Mouse (Mus musculus): ENCODE measurements around the gene Fau. TPM values are rescaled to one million over a fixed set of nuclear protein-coding genes. Genes with fewer than 3 reads are reported as not detected.

Fau gene
- total RNA-seq, 2 experiments from 2014 or later, result 738 to 768 TPM

DNA sequence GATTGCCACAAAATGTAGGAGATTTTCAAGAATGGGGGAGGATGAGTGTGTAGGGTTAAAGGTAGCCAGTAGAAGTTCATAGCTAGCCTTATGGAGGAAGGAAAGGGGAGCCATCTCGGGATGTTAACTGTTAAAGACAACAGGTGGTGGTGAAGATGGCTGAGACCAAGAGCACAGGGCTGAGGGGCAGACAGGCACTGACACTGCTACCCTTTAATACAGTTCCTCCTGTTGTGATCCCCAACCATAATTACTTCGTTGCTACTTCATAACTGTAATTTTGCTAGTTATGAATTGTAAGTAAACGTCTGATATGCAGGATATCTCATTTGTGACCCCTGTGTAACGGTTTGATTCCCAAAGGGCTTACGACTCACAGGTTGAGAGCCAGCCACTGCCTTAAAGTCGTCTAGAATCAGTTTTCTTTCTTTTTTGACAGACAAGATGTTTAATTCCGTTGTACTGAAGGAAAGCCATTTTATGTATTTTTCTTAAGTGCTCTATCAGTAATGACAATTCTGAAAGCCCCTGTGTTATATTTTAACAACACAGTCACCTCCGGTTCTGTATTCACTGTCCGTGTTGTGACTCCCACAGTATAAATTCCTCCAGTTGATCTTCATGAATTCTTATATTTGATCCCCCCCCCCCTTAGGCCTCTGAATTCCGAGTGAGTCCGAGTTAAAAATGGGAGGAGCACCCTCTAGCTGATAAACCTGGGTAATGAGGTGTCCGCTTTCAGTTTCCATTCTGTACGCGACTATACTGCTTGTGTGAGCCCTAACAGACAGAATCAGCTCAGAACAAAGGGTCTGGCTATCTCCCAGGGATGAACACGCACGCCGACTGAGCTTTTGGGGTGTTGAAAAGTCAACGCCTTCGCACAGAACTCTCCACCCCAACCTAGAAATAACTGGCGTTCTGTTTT lies 12.0 kb upstream of the Fau start:
- DNase-seq, result no peak
- intact Hi-C loops (cut with DNase I), result loop anchor here (5.0 kb wide), 1 partner anchor 82 kb away; the partner anchor contains the start of gene Snx15

DNA sequence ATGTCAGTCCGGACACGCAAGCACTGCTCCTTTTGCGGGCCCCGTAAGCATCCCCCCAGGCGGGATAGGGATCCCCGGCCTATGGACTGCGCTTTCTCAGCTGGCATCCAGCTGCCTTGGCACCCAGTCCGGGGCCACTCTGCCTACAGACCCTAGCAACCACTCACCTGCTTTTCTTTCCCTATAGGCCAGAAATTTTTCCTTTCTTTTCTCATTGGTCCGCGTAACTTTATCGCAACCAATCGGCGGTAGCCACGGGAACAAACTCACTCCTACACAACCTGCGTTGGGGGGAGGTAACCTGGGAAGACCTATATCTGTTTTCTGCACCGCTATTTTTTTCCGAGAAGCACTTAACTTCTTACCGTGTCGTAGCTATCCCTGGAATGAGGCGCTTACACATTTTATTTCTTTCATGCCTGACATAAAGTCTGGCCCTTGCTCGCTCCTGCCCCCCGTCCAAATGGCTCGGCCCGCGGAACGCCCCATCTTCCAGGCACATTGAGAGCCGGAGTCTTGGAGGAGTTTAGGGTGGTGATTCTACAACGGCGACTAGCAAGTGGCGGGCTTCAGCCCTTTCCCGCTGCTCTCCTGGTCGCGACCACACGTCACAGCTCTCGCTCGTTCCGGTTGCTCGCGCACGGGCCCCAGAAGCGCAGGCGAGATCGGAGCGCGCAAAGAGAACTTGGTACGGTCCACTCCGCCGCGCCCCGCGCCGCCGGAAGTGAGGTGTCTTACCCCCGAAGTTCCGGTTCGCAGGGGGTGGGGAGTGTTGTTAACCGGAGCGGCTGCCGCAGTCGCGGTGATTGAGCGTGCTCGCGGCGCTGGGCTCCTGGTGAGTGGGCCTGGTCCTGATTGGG lies 11.1 kb upstream of the Fau start, which contains the start of gene Syvn1:
Syvn1 (plus strand) TSS at position 283 of the 860 bp plus-strand sequence.
- intact Hi-C loops (cut with DNase I), result loop anchor here (5.0 kb wide), 1 partner anchor 81 kb away; the partner anchor contains the start of gene Snx15
- peak; percentile 94 to 95 for DNase-seq

DNA sequence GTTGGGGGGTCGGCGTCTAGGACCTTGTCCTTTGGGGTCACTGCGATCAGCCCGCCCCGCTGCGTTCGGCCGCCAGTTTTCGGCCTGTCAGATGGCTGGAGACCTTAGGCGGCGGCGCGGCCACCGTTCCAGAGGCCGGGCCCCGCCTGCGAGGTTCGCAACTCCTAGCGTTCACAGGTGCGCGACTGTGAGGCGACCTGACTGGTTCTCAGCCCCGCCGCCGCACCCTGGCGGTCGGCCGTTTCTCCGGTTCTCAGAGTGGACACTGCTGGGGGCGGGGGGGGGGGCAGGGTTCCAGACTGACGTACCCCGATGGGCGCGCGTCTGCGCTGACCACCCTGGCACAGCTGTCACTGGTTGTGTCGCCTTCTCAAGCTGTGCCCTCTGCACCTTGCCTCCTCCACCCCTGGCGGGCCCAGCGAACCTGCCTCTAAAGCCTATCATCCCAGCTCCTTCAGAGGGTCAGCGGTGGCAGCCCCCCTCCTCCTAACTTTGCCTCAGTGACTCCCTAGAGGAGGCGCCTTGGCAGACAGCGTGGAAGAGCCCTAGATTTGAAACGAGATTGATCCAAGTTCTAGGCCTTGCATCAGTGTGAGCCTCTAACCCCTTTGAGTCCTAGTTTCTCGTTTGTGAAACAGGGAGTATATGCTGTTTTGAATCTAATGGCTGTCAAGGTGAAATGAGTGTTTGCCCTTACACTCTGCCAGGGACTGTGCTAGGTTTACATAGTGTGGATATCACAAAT lies 10.3 kb upstream of the Fau start:
- intact Hi-C loops (cut with DNase I), result loop anchor here (5.0 kb wide), 1 partner anchor 80 kb away; the partner anchor contains the start of gene Snx15

DNA sequence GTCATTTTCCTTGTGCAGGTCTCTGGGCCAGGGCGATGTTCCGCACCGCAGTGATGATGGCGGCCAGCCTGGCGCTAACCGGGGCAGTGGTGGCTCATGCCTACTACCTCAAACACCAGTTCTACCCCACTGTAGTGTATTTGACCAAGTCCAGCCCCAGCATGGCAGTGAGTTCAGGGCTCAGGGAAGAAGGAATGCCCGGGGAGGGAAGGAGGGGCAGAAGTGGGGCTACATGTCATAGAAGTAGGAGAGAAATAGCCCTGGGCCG lies 9.8 kb upstream of the Fau start:
- intact Hi-C loops (cut with DNase I), result loop anchor here (5.0 kb wide), 1 partner anchor 79 kb away; the partner anchor contains the start of gene Snx15
- no peak for DNase-seq

More for the DNA sequence above, 10.3 kb upstream of the Fau start:
- no peak for DNase-seq

DNA sequence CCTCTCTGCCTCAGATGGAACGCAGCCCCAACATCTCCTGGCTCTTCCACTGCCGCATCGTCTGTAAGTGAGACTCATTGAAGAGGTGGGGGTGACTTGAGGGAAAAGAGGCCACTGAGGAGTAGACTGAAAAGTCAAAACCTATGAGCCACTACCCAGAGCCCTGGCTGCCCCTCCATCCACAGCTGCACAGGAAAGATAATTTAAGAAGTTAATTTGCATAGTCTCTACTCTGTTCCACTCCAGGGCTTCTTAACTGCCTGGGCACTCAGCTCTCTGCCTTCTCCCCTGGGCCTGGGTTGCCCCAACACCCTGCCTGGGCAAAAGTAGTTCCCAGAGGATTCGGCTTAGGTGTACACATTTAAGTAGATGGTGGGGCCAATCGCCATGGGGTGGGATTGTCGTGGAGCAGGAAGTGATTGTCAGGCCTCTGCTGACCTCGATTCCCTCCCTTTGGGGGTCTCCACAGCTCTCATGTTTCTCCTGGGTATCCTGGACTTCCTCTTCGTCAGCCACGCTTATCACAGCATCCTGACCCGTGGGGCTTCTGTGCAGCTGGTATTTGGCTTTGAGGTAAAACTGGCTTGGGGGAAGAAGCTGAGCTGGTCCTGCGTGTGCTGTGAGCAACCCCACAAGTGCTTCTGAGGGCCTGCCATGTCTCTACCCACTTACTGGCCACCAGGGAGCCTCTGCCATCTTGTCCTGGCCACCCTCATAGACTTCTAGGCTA lies 8.8 kb upstream of the Fau start:
- intact Hi-C loops (cut with DNase I), result loop anchor here (5.0 kb wide), 1 partner anchor 78 kb away; the partner anchor contains the start of gene Snx15
- no peak for DNase-seq

DNA sequence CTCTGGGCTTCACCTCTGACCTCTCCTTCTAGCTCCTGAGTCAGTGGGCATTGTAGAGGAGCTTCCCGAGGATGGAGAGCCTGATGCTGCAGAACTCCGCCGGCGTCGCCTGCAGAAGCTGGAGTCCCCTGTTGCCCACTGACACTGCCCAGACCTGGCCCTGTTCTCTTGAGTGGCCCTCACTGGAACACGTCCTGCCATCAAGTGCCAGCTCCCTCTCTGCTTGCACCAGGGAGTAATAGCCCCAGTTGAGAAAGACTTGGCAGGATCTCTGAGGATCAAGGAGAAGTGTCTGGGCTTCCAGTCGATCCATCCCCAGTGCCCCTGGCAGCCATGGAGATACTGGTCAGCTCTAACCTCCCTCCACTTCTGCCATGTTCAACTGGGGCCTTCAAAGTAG lies 5.1 kb upstream of the Fau start:
- intact Hi-C loops (cut with DNase I), result no loop called here
- DNase-seq, result no peak

DNA sequence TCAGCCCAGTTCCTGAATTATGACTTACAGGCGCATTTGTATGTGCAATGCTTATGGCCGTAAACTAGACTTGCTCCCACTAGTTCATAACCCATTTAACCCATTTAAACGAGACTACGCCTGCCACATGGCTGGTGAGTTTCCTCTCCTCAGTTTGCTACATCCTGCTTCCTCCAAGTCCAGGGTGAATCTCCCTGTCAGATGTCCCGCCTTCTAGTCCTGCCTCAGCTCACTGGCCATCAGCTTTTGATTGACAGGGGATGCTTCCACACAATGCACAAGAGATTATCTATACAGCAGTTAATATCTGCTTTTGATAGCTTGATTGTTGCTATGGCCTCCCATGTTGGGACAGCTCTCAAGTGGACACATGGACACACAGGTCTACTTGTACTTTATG lies 3.3 kb upstream of the Fau start:
- no peak for DNase-seq
- intact Hi-C loops (cut with DNase I), result no loop called here

DNA sequence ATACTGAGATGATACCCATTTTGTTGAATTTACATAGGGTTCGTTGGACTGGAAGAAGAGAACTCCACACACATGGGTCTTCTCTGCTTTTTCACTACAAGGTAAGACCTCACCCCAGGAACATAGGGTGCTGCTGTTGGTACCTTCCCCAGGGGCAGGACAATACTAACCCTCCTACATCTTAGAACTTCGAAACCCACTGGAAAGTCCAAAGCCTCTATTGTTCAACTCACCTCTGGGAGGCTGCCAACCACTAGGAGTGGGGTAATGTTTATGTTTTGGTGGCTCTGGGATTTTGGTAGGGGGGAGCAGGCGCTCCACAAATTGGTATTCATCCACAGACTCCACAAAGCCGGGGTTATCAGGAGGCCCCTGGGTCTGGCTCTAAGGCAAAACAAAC lies 948 bp upstream of the Fau start:
- DNase-seq, result no peak
- intact Hi-C loops (cut with DNase I), result no loop called here

DNA sequence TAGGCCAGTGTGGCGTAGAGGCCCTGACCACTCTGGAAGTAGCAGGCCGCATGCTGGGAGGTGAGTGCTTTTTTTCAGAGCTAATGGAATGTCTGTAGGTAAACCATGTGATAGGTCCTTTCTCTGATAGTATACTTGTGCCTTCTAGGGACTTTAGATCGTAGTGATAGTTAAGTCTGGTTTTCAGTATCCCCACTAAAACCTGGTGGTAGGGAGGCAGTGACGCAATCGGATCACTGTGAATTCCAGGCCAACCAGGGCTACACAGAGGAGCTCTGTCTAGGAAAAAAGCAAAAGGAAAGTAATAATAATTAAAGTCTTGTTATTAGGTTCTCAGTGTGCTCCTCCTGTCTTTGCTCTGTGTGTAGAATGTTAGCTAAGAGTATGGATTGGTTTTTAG lies 869 bp downstream of the Fau start:
- intact Hi-C loops (cut with DNase I), result no loop called here
- DNase-seq, result no peak

DNA sequence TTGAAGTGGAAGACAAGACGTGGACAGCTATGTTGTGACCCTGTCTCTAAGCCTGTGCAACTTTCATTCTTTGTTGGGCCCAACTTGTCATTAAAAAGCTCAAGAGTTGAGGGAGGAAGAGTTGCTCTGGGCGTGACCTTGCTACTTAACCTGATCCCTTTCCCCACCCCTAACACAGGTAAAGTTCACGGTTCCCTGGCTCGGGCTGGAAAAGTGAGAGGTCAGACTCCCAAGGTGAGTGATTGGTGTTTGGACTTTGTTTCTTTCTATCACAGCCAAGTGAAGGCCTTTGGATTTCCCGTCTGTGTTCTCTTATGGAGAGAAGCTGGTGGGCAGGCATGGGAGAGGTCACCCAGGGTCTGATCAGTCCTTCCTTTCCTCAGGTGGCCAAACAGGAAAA lies 1.3 kb downstream of the Fau start:
- intact Hi-C loops (cut with DNase I), result no loop called here
- DNase-seq, result no peak

DNA sequence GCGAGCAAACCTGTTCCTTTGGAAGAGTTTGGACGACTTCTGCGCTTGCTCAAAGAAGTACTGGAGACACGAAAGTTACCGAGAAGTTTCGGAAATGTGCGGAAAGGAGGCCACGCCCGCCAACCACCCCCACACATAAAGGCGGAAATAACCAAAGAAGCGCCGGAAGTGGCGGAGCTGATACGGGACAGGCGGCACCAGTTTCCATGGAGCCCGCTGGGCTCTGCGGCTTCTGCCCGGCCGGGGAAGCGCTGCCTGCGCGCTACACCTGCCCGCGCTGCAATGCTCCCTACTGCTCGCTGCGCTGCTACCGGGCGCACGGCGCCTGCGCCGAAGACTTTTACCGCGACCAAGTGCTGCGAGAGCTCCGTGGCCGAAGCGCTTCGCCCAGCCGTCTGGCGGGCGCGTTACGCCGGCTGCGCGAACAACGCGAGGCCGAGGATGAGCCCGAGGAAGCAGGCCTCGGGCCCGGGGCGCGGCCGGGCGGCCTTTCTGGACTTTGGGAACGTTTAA lies 3.4 kb downstream of the Fau start, which contains the start of gene Znhit2:
Znhit2 (plus strand) TSS at position 172 of the 513 bp plus-strand sequence.
- intact Hi-C loops (cut with DNase I), result loop anchor here (2.0 kb wide), 1 partner anchor 16 kb away; the partner anchor contains the start of gene Vps51
- DNase-seq, result peak; percentile 96 to 97

DNA sequence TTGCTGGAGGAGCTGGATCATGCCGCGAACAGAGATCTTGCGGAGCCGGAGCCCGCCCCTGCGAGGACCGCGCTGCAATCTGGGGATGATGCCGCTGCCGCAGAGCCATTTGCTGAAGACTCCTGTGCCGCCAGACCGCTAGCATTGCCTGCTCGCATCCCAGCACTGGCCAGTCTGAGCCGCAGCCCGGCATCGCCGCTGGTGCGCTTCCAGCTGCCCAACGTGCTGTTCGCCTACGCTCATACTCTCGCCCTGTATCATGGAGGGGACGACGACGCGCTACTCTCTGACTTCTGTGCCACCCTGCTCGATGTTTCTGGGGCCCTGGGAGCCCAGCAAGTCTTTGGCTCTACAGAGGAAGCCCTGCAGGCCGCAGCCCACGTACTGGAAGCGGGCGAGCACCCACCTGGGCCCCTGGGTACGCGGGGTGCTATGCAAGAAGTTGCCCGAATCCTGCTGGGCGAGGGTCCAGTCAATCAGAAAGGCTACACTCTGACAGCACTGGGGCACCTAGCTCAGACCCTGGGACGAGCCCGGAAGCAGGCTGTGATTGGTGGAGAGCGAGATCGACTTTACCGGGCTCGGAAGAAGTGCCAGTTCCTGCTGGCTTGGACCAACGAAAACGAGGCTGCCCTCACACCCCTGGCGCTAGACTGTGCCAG lies 4.1 kb downstream of the Fau start:
- peak; percentile 46 to 56 for DNase-seq
- intact Hi-C loops (cut with DNase I), result loop anchor here (2.0 kb wide), 1 partner anchor 15 kb away; the partner anchor contains the start of gene Vps51

DNA sequence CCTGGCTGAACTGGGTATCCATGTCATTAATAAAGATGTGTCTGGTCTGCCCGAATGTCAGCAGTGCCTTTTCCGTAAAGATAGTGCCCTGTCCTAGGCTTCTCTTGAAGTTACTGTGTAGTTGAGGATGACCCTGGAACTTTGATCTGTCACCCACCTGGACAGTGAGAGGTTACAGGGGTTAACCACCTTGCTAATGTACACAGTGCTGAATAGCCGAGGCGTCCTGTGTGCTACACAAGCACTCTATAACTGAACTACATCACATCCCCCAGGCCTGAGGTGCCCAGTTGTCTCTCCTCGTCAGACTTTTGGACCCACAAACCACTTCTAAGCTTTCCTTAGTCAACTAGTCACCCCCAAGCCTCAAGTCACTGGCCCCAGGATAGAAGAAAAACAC lies 4.8 kb downstream of the Fau start:
- no peak for DNase-seq
- intact Hi-C loops (cut with DNase I), result no loop called here

DNA sequence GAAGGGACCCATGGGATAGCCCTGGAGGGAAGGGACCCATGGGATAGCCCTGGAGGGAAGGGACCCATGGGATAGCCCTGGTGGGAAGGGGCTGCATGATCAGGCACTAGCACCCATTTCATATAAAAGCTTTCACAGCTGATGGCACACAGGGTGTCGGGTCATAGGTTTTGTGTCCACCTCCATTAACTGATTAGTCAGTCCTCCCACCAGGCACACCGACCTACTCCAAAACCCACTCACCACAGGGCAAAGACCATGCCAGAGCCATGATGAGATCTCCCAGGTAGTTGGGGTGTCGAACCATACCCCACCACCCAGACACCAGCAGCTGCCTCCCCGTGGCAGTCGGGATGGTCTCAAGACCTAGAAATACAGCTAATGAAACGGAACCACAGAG lies 5.4 kb downstream of the Fau start:
- no peak for DNase-seq
- intact Hi-C loops (cut with DNase I), result no loop called here

DNA sequence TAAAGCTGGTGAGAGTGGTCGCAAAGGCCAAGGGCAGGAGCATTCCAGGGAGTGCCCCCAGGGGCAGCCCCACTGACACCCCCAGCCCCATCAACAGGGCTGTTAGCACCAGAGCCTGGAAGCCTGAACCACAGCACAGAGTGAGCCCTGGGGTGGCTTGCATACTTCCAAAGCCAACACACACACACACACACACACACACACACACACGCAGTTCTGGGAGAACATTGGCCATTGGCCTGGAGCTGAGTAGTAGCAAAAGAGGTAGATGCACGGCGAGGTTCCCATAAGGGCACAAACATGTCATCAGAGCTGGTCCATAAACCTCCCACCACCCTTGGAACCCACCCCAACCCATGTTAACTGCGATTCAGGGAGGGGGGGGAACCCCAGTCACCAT lies 8.9 kb downstream of the Fau start:
- intact Hi-C loops (cut with DNase I), result no loop called here

DNA sequence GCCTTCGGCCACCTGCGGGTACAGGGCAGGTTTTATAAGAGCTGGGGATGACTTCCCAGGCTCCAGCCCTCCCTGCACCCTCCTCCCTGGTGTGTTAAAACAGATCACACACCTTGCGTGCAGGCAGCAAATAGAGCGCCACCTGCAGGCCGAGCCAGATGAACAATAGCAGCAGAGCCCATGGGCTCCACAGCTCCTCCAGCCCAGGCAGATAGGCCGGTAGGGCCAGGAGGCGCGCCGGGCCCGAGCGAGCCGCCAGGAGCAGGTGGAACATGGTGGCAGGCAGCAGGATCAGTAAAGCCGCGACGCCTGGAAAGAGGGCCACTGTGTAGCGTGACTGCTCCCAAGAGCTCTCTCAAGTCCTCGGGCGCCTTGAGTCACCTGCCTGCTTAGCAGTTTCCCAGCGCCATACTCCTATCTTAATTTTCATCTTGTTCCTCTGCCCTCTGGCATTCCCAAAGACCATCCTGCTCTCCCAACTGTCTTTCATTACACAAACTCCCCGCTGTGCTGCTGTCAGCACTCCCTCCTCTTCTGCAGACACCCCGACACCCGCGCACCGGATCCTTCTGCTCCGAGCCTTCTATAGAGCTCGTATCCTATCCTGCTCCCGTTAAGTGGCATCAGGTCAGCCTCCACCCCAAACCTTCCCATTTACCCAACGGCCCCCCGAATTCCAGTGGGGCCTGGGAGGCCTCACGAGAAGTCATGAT lies 9.5 kb downstream of the Fau start:
- peak; percentile 72 to 86 for DNase-seq
- intact Hi-C loops (cut with DNase I), result no loop called here

More for the DNA sequence above, 8.9 kb downstream of the Fau start:
- DNase-seq, result no peak

DNA sequence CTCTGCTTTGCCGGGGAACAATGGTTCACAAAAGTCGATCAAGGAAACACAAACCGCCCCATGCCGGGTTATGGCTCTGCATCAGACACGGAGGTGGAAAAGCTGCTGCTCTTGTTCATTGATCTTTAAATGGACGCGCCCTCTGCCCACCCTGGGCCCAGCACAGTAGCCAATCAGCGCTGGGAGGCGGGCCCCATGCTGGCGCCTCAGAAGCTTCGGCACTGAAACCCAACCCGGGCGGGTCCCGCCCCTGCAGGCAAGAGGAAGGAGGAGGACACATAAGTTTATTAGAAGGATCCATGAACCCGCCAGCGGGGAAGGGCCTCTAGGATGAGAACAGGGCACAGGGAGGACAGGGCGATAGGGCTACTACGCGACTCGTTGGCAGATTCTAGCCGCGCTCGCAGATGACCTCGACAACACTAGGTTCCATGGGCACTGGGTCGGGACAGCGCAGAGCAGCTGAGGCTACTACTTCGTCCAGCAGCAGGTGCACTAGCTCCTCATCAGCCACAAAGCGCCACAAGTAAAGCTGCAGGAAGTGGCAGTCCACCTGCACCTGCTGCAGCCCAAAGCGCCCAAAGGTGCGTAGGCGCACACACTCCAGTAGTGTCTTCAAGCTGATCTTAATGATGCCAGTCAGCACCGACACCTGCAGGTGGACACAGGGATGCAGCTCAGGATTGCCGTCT lies 10.2 kb downstream of the Fau start, which contains the start of gene Tm7sf2:
Tm7sf2 (minus strand) TSS at position 650 of the 692 bp plus-strand sequence.
- DNase-seq, result peak; percentile 92
- intact Hi-C loops (cut with DNase I), result no loop called here

DNA sequence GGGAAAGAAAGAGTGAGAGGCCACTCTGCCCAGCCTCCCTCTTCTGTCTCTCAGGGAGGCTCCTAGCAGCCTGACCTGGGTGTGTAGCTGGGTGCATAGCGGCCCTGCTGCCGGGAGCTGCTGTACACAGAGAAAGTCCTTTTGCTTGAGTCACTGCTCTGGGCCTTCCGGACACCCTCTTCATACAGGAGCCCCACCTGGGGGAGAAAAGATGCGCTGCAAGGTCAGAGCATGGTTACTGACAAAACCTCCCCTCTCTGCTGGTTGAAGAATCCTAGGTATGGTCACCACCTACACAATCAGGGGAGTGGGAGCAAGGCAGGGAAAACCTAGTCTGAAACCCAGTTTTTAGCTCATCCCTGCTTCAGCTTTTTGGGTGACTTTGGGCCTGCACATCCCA lies 11.3 kb downstream of the Fau start:
- no peak for DNase-seq
- intact Hi-C loops (cut with DNase I), result no loop called here
